Mouse (Mus musculus): Measurements from ENCODE around the gene Ccdc137.

Gene Ccdc137

GRCm38 (mm10) chr11:120463536-120463935 is 5.6 kb downstream of the Ccdc137 start:
- no peak for DNase-seq

DNA sequence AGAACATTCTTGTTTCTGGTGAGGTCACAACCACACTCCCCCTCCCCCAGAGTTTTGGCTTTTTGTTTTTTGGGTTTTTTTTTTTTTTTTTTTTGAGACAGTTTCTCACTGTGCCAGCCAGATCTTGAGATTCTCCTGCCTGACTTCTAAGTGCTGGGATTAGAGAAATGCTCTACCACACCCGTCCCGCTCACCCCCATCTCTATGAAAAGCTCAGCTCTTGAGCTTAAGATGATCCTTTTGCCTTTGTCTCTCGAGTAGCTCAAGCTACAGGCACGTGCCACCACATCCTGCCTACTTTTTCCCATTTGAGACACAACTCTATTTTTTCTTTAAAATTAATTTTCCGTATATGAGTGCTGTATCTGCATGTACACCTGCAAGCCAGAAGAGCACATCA is 6.5 kb downstream of the Ccdc137 start:
- no peak for DNase-seq

DNA sequence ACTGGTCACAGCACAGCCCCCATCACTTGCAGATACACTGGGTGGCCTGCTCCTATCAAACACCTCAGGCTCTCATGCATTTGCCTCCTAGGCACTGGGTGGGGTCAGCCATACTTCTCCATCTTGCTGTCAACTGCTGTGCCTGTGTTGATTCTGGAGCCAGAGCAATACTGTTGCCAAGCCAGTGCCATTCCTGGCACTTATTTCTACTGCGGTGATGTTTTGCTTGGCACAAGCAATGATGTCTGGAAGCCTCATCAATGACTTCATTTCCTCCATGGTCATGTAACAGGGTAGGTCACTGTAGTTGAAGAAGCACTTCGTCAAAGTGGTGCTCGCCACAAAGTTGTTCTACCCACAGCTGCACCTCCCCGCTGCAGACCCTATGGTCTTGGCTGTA is 7.6 kb downstream of the Ccdc137 start:
- no peak for DNase-seq

DNA sequence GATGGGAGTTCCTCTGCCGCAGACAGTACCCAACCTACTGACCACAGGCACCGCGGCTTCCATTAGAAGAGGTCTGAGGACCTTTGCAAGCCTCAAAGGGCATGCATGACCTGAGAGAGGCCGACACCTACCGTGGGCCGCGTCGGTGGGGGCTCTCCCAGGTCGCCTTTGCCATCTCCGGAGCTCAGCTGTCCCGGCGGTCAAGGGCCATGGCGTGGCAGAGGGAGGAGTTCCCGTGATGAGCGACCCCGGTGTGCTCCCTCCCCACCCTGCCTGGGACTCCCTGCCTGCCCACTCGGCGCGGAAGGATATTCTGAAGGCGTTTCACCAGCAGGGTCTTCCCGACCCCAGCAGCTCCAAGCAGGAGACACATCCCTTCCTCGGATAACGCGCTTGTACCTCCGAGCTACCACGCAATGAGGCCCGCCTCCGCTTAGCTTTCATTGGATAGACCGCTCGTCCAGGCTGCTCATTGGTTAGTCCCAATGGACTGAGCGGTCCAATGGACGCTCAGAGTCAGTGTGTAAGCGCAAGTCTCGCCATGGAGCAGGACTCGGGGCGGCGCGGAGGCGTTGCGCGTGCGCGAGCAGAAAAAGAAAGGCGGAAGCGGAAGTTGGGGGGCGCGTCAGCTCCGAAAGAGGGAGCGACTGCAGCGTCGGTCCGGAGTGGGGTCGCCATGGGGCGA is 9.3 kb downstream of the Ccdc137 start, which contains the start of gene Arl16:
Gene Arl16, minus strand, starts transcription at position 557 of the 685 bp plus-strand sequence.
- DNase-seq, result peak; percentile 91 to 92

DNA sequence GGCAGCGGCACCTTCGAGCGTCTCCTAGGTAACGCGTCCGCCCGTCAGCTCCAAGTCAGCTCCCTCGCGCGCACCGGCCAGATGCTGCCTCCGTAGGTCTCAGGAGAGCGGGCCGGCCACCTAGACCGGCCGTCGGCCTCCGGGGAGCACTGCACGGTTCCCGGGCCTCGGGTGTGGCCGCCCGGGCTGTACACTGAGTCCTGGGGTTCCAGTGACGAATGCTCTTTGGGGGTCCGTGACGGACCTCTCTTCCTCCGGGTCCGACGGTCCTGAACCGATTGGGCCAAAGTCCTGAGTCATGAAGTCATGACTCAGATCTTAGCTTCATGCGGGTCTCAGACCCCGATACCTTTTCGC is 9.8 kb downstream of the Ccdc137 start:
- DNase-seq, result no peak

GRCm38 (mm10) chr11:120472052-120472451 is 14.1 kb downstream of the Ccdc137 start:
- DNase-seq, result no peak

GRCm38 (mm10) chr11:120483448-120483934 is 25.6 kb downstream of the Ccdc137 start:
- DNase-seq, result no peak

GRCm38 (mm10) chr11:120484265-120484981 is 26.5 kb downstream of the Ccdc137 start, which contains the start of gene Mrpl12:
Gene Mrpl12, plus strand, starts transcription at chr11:120484613.
- peak; percentile 89 to 92 for DNase-seq

GRCm38 (mm10) chr11:120485251-120485650 is 27.3 kb downstream of the Ccdc137 start:
- no peak for DNase-seq

DNA sequence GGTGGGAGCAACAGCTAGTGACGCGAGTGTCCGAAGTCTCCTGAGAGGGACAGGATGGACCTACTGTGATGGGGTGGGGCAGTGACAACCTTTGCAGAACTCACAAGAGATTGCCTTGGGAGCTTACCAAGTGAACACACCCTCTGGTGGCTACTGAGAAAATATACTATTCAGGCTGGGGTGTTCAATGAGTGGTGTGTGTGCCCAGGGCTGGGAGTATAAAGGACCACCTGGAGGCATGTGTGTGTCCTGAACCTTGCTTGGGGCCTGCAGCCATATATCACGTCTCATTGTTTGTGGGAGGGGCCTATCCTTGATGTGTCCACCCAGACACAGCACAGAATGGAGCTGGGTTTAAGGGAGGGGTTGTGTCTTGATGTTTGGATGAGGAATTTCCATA is 30.6 kb downstream of the Ccdc137 start:
- no peak for DNase-seq

GRCm38 (mm10) chr11:120489054-120489761 is 31.3 kb downstream of the Ccdc137 start:
- DNase-seq, result peak; percentile 68 to 72

GRCm38 (mm10) chr11:120490291-120491046 is 32.6 kb downstream of the Ccdc137 start:
- DNase-seq, result no peak

GRCm38 (mm10) chr11:120491317-120492023 is 33.6 kb downstream of the Ccdc137 start, which contains the start of gene Slc25a10:
Gene Slc25a10, plus strand, starts transcription at chr11:120491840.
- peak; percentile 82 to 87 for DNase-seq

GRCm38 (mm10) chr11:120492024-120492877 is 34.3 kb downstream of the Ccdc137 start:
- no peak for DNase-seq

DNA sequence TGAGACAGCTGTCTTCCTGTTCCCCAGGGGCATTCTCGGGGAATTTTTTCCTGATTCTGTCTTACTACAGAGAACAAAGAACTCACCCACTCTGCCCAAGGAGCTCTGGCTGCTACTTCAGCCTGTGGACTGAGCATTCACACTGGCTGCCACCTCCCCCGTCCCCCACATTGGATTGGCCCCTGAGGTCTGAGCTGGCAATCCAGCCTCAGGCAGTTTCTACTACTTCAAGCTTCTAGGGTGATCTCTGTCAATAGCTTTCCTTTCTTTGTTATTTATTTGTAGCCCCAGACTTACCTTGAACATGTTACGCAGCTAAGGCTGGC is 34.9 kb downstream of the Ccdc137 start:
- DNase-seq, result no peak

GRCm38 (mm10) chr11:120493351-120493750 is 35.4 kb downstream of the Ccdc137 start:
- no peak for DNase-seq

- DNase-seq, result no peak
Measured at GRCm38 (mm10) chr11:120493911-120494310, 36.0 kb downstream of the Ccdc137 start.

- DNase-seq, result no peak
Measured at GRCm38 (mm10) chr11:120497436-120497835, 39.5 kb downstream of the Ccdc137 start.

DNA sequence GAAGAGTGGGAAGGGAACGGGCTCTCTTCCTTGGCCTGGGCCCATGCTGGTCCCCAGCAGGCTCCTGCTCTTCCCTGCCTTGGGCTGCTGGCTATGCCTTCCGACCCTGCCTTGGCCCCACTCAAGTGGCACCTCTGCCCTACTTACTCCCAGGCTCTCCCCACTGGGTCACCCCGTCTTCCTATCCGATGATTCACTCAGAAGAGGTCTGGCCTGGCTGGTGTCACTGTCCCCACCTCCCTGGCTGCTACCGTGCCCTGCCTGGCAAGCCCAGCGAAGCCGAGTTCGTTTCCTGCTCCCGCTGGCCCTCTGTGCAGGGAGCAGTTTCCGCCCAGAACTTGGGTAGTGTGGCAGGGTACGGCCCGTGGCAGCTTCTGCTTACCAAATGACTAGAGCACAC is 40.3 kb downstream of the Ccdc137 start:
- no peak for DNase-seq

DNA sequence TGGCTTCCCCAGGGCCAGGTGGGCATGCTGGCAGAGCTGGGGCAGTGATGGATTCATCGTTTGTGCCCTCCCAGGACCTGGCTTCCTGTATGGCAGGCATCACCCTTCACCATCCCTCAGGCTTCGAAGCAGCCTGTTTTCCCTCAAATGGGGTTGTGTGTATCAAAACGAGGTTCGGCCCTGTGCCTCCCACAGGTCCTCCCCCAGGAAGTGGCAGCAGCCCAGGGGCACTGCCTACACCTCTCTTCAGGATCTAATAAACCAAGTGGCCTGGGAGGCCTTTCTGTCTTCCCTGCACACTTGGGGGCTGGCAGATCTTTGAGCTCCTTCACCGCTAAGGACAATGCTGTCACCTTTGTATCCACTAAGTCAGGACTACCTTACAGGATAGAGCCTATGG is 41.0 kb downstream of the Ccdc137 start:
- no peak for DNase-seq

DNA sequence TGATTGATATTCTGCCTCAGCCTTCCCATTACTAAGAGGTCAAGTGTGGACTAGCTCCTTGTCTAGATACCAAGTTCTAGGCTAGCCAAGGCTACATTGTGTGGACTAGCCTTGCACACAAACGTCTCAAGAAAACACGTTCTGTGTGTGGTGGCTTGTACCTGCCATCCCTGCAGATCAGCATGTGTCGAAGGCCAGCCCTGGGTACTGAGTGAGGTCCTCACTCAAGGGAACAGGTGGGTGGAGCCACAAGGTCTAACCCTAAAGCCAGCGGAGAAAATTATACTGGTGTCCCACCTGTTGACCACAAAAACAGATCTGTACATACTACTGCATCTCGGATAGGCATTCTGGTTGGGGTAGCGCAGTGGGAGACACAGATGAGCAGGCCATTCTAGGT is 42.0 kb downstream of the Ccdc137 start:
- DNase-seq, result no peak

All from cerebellum, postnatal 36 days (tissue).